Mouse (Mus musculus) lung, postnatal 25 days (tissue): Measurements from ENCODE around the gene Mup5.
"Not testable (repeated sequence)": the region's sequence is repeated elsewhere in the genome, so short reads cannot be mapped to it uniquely, and the experiment has no call there.

Experiments
- DNase-seq: peaks from one replicate; pipeline ENCODE4 v3.0.0; 2022; ENCODE audit warnings: low spot score

Mup5 gene

GRCm38 (mm10) chr4:61834952-61835708 is at the start of gene Mup5:
Gene Mup5 (minus strand): TSS chr4:61835233.
- no peak for DNase-seq

DNA sequence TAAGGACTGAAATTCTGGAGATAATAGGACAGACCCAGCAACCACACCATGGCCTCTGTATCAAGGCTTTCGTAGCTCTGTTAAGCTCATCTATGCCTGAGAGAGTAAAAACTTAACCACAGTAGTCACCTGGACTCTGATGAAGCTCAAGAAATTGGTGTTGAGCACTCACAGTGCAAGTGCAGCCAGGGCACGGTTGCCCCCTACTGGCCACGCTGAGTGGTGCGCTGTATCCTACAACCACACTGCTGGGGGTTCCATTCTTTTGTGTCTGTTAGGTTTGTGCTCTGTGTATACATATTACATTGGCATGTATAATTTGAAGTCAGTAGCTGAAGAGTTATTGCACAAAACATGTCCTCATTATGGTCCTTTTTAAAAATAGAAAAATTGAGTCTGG is 23.1 kb upstream of the Mup5 start:
- no peak for DNase-seq

DNA sequence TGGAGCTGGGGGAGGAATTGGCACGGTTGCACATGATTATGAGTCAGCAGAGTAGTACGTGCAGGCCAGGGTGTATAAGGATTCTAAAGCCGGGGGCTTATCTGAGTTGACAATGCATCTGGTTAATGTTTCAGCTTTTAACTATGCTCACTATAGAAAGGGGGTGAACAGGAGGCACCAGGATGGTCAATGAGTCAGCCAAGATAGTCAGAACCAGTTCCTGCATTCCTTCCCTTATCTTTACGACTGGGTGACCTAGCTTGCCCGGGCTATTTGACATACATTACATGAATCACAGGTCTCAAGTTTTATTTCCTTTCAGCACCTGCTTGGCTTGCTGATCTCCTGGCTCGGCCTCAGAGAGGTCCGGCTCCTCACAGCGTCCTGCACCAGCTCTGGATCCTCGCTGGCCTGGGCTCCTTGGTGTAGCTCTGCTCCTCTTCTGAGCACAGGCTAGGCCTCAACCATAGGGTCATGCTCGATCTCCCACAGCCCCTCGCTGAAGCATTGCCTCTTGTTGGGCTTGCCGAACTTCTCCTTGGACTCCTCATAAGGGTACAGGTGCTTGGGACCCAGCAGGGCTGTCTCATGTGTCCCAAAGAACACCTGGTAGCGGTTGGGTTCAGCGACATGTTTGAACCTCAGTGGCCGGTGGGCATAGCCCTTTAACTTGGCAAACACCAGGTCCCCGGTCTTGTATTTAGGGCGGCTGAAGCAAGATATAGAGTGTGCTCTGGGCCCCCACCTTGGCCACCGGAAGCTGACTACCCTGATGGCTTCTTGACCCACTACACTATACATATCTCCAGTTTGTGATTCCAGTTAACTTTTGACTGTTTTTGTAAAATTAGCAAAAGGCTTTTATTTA is 21.0 kb upstream of the Mup5 start:
- DNase-seq: no peak

GRCm38 (mm10) chr4:61855344-61855743 is 20.3 kb upstream of the Mup5 start:
- no peak for DNase-seq

DNA sequence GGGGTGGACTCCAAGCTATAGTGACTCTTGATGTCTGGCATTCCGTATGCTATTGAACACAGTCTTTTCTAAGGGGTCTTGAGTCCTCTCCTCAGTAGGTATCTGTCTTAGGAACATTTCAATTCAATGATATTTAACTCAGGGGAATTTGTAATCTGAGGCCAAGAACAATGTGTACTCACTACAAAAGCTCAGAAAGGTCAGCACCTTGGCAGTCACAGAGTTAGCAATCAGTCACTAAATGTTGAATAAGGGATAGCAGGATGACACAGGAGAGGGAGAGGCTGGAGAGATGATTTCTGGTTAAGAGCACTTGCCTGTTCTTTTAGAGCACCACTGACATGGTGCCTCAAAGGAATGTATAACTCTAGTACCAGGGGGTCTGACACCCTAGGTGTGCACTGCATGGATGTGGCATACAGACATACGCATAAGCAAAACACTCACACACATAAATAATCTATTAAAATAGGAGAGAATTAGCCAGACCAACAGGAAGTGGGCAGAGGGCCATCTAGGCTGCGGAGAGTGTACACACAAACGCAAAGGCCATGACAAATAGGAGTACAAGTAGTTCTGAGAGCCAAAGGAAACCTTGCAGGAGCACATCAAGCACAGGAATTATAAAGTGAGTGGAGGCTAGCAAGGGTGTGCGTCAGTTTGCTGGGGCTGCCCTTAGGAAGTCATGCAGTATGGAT is 9.9 kb upstream of the Mup5 start:
- peak; percentile 15 for DNase-seq

DNA sequence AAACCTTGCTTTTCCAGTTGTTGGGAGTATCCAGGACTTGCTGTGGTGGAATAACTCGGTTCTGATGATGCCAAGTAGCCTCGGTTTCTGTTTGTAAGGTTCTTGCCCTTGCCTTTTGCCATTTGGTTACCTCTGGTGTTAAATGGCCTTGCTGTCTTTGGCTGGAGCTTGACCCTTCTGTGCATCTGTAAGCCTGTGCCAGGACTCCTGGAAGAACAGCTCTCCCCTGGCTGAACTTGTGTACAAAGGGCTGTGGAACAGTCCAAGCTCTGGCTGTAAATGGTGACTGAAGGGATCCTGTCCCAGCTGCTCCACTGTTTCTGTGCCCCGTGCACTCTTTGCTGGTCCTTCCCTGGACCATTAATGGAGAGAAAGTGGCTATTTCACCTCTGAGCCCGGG is 5.8 kb downstream of the Mup5 start:
- no peak for DNase-seq

- DNase-seq: no peak
Measured at GRCm38 (mm10) chr4:61823185-61823584, 11.8 kb downstream of the Mup5 start.

GRCm38 (mm10) chr4:61822541-61822940 is 12.5 kb downstream of the Mup5 start:
- not testable (repeated sequence) for DNase-seq

- DNase-seq: no peak
Measured at GRCm38 (mm10) chr4:61815602-61816001, 19.4 kb downstream of the Mup5 start.

DNA sequence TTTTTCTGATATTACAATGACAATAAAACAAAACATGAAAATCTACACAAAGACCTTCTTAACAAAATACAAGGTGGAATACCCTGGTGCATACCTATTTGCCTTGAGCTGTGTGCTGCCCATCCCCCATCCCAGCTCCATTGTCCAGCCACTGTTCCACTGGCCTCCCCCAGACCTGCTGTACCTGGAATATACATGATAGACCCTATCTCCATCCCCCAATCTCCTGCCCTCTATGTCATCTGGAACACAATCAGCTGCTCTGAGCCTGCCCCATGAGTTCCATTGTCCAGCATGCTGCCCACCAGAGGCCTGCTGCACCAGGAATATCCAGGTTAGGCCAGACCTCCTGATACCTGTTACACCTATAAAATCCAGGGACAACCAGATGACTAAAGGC is 21.6 kb downstream of the Mup5 start:
- no peak for DNase-seq

- not testable (repeated sequence) for DNase-seq
Measured at GRCm38 (mm10) chr4:61811193-61811592, 23.8 kb downstream of the Mup5 start.

GRCm38 (mm10) chr4:61808926-61809325 is 26.1 kb downstream of the Mup5 start:
- not testable (repeated sequence) for DNase-seq

DNA sequence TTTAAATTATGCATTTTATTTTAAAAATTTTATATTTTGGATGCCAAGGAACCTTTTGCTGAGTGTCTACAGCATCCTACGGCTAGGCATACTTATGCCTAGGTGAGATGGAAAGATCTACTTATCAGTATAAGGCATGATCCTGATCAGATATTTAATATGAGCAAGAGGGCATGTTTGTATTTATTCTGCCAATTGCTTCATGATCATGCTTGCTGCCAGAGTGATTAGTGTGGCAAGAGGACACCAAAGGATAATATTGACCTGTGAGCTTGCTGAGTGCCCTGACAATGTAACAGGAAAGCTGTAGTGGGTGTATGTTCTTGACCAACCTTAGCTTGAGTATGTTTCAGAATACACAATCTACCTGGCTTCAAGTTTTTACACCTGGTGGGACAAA is 45.3 kb downstream of the Mup5 start:
- DNase-seq: not testable (repeated sequence)

DNA sequence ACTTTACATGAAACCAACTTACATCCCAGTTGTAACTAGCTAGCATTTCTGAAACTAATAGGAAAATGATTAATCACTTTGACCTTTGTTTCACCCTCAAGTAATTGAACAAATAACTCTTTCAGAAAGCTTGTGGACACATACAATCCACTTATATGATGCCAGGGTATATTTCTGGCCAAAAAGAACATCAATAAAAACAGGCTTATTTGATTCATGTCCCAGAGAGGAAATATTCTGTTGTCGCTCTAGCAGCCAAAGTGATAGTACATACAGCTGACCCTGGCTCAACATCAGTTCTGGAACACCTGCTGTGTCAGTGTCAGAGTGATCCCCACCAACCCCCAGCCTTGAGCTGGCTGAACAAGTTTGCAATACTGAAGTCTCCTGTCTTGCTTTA is 50.8 kb downstream of the Mup5 start:
- DNase-seq: not testable (repeated sequence)

DNA sequence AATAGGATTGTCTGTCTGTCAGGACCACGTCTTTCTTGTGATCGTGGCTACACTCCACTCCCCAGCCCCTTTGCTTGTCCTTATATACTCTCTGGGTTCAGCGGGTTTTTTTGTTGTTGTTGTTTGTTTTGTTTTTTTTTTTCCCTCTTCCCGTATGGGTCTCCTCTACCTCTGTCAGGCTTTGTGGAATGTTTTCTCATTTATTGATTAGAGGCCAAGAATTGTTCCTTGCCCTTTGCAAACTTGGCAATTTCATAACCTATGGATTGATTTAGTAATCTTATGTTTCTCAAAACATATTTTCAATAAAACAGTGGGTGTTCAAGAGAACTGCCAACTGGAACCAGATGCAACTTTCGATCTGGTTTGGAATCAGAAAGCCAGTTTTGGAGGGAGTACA is 52.9 kb downstream of the Mup5 start, which contains the start of gene Mup19:
Gene Mup19, minus strand, starts transcription at position 101 of the 400 bp plus-strand sequence.
- not testable (repeated sequence) for DNase-seq
